Mouse (Mus musculus): ENCODE measurements around the gene Anxa7.

Anxa7 gene

DNA sequence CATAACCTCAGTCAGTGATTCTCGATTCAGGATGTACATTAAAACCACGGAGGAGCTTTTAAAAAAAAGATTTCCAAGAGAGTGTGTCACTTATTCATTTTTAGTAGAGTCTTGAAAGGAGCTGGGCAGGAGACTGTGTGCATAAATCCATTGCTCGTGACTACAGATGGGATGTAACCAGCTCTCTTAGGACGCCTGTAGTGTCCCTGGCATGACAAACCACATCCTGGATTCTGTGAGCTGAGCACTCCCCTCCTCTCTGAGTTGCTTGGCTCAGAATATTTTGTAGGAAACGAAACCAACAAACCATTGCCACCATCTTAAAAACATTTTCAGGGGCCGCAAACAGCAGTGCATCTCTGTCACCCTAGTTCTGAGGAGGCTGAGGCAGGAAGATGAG, 43.0 kb downstream of the Anxa7 start:
- no peak for DNase-seq (ENCODE audit: low read depth, low spot score)

DNA sequence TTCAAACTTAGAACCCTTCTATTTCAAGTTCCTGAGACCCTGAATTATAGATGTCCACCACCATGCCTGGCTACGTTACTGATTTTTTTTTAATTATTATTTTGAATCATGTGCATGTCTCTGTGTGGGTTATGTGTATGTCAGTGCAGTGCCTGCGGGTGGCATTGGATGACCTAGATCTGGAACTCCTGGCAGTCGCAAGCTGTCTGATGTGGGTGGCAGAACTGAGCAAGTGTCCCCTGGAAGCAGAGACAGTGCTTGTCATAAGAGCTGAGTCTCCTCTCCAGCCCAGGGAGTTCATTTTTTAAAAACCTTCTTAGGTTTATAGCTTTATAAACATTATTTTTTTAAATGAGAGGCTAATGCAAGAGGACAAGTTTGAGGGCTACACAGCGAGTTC, 47.5 kb downstream of the Anxa7 start:
- DNase-seq (ENCODE audit: low read depth, low spot score), result no peak

DNA sequence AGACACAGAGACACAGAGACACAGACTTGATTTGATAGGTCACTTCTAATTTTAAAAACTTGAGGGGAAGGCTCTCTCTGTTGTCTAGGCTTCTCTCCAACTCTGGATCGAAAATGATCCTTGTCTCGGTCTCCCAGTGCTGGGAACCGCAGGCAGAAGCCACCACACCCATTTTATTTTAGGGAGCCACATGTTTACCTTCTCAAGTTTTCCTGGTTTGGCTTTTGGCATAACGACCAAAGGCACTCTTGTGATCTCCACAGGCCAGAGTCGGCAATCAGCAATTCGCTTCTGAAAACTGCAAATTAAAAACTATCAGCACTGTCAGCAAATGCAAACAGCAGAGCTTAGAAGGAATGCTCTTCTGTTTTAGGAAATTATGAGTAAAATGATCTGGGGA, 48.2 kb downstream of the Anxa7 start:
- no peak for DNase-seq (ENCODE audit: low read depth, low spot score)

DNA sequence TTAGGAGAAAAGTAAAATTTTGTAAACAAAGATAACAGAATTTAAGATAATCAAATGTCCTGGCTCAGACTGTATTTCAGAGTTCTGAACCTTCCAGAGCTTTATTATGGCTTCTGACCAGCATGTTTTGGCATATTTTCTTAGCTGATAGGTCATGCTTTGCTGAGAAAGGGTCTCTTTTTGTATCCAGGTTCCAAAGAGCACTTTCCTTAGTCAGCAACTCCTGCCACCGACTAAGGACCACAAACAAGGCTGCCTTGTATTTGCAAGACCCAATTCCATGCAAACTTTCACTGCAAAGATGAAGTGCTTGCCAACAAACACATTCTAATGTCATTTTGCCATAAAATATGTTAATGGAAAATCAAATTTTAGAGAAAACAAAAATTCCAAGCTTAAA, 50.1 kb downstream of the Anxa7 start:
- DNase-seq (ENCODE audit: low read depth, low spot score), result no peak

DNA sequence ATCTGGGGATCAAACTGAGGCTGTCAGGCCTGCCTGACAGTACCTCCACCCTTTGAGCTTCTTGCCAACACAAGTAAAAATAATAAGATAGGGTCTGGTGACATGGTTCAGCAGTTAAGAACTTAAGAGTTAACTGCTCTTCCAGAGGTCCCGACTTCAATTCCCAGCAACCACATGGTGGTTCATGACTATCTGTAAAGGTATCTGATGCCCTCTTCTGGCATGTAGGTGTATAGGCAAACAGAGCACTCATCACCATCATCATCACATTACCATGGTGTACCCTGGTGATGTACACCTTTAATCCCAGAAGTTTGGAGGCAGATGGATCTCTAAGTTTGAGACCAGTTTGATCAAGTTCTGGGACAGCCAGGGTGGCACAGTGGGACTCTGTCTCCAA, 51.3 kb downstream of the Anxa7 start:
- DNase-seq (ENCODE audit: low read depth, low spot score), result peak; percentile 7

DNA sequence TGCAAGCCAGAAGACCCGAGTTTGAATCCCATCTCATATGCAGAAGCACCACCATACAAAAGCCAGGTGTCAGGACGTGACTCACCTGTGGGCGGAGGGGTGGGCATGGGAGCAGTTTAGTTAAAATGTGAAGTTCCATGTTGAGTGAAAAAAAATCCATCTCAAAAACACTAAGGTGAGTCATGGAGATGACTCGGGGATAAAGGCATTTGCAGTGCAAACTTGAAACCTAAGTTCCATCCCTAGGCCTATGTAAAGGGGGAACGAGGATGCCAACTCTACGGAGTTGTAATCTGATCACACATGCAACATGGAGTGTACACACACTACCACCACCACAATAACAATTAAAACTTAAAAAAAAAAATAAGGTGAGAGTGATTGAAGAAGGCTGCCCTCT, 56.9 kb downstream of the Anxa7 start:
- no peak for DNase-seq (ENCODE audit: low read depth, low spot score)

DNA sequence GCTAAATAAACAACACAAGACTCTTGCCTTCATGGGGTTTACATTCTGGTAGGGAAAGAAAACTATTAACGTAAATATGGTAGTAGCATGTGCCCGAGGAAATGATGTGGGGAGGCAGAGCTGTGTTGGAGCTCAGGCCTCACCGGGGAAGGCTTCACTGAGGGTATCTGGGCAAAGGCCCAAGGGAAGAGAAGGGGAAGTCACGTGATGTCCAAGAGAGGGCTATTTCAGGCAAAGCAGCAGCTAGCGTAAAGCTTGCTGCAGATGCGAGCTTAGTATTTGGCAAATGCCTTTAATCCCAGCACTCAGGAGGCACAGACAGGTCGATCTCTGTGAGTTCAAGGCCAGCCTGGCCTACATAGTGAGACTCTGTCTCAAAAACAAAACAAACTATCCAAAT, 57.7 kb downstream of the Anxa7 start:
- DNase-seq (ENCODE audit: low read depth, low spot score), result no peak
